Mouse (Mus musculus): Measurements from ENCODE around the gene Bahcc1. TPM values are rescaled to one million over a fixed set of nuclear protein-coding genes. Genes with fewer than 3 reads are reported as not detected.

Gene Bahcc1
- total RNA-seq, 2 experiments from 2014 or later = 14.1 to 16.5 TPM

DNA sequence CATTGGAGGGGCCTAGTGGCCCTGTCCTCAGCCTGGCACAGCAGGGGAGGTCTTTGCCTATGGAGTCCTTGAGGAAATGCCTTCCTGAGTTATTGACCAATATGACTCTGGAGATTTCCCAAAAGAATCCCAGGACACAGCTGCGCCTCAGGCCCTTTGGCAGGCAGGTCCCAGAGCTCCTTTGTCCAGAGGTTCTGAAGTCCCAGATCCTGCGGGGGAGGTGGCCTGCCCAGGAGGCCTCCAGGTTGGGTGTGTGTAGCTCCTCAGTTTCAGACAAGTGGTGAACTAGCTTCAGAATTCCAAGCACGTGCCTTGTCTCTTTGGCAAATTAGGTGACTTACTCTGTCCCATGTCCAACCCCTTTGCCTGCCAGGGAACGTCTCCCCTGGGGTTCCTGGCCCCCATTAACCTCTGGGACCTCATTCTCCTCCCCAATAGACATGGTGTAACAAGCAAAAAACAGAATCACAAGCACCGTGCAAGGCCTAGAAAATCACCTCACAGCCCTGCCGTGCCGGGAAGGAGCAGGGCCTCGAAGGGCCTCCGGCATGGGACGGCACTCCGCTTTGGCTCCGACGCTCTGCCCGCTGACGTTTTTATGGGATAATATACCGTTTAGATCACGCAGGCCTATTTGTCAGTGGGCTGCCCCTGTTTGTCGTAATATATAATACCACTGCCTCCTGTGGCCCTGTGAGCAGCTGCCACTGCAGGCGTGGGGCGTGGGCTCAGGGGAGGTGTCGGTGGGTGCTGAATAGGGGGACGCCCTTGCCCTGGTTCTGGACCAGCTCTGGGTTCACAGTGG lies 10.2 kb downstream of the Bahcc1 start:
- DNase-seq = no peak

DNA sequence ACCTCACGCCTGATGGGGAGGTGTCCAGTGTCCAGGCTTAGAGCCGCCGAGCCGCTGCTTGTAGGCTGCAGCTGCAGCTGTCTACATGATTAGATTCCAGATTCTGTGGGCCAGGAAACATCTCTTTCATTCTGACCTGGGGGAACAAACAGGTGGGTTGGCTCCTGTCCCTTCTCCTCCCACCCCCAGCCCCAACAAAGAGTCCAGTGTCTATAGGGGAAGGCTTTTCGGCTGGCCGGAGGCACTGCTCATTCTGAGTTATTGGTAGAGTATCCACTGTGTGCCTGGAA lies 10.7 kb downstream of the Bahcc1 start:
- no peak for DNase-seq

DNA sequence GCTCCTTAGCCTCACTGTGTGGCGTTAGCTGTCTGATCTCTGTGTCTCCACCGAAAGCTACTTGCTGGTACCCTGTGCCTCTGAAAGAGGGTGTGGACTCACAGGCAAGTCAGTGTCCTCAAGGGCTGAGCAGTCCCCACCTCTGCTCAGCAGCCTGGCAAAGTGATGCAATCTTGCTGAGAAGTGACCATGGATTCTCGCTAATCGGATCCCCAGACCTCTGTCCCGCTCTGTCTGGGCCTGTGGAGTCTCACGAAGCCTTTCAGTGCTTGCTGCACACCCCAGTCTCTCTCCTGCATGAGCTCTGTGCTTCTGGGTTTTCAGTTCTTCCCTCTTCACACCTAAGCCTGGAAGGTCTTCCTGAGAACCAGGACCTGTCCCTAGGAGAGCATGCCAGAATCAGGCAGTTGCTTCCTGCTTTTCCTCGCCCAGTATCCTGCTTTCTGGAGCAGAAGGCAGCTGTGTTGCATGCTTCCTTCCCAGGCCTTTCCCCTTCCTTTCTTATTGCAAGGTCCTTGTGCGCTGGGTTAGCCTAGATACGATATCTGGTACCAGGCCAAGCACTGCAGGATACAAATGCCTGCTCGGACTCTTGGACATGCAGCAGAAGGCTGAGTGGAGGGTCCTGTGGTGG lies 15.5 kb downstream of the Bahcc1 start:
- DNase-seq = no peak

DNA sequence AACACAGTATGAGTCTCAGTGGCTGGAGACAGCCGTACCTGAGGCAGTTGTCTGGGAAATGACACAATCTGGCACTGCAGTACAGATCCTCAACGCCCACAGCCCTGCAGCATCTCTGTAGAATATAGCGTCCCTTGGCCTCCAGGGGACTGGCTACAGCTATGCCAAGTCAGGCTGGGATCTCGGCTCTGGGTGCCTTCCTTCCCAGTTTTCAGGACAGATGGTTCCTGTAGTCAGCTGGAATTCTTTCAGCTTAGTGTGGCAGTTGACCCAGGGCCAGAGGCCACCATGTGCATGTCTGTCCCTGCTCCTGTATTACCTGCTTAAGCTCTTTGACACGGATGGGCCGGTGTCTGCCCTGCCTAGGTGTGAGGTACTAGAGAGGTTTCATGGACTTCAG lies 16.2 kb downstream of the Bahcc1 start:
- DNase-seq = no peak

DNA sequence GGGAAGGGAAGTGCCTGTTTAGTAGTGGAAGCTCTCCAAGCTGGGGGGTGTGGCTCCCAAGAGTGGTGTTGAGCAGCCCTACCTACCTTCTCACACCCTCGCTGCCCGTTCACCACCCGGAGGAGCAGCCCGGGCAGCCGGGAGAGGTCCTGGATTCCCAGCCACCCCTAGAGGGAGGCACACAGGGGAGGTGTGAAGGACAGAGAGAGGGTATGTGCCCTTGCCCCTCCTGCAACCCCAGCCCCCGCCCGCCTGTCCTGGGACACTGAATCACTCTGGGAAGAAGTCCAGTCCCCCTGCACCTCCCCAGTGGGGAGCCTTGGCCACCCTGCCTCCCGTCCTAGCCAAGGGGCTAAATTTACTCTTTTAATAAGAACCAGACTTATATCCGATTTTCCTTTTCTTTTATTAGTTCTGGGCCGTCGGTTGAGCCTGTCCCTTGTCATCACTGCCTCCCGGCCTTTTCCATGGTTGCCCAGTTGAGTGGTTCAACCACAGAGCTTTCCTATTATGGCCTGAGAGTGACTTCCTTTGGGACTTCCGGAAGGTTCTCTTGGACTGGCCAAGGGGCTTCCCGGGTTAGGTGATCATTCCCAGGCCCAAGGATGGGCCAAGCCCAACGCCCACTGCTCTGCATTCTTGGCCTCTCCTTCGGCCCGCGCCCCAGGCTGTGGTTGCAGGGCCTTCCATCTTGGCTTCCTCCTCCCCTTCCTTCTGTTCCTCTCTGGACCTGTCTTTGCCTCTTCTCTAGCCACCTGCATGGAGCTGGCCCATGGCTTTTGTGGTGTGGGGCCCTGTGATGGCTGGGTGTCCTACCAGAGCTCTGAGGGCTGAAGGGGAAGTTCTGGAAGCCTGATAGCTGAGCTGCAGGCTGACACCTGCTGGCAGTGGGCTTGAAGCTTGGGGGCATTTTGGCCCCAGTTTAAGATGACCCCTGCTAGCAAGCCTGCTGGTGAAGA lies 18.5 kb downstream of the Bahcc1 start:
- peak; percentile 52 for DNase-seq

DNA sequence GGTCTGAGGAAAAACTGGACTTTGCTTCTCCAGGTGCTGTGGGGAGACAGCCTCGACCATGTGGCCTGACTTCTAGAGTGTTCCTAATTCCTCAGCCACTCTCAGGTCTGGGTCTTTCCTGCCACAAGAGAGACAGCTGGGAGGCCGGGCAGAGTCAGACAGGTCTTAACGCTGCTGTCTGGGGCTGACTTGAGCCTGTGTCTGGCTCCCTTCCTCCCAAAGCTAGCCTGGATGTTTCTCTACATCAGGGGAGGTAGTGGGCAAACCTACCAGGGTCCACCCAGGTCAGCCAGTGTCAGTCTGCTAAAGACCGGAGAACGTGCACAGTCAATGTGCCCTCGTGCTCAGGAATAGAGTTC lies 19.2 kb downstream of the Bahcc1 start:
- no peak for DNase-seq

DNA sequence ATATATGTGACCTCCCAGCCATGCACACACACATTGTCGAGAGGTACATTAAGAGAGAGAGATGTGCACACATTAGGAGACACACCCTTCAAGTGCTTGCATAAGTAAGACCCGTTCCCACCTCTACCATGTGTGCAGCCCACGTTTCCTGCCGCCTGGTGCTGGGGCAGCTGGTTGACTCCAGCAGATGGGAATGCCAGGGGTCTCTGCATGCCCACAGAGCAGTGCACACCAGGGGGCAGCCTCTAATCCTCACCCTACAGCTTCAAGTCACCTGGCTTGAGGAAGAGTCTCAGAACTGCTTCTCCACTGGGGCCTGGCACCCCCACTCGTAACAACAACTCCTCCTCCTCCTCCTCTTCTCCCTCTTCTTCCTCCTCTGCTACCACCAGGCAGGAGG lies 19.7 kb downstream of the Bahcc1 start:
- DNase-seq = no peak

DNA sequence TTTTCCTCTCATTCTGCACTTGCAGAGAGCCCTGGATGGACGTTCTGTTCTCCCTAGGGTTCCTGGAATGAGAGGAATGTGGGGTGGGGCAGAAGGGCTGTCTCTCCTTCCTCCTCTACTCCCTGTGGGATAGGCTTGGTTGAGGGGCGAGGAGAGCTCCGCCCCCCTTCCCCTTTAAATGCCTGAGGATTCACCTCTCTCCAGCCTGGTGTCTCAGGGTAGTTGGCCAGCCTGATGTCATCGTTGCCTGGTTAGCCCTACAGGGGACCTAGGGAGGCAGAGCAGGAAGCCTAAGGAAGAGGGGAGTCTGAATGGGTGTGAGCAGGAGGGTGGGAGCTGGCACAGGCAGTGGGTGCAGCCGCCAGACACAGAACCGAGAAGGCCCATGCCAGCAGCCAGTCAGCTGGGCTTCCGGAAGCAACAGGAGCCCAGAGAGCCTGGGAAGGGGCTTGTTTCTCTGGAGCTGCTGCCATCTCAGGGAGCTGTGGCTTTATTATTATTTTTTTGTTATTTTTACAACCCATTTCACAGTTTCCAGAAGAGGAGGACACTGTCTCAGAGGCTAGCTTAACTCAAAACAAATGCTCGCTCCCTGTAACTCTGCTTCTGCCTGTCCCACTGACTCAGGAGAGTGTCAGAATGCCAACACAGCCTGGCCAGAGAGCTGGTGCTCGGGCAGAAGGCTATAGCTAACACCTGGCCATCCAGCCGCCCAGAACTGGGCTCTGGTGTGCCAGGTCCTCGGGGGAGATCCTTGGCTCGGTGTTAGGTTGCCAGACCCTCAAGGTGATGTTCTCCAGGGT lies 20.3 kb downstream of the Bahcc1 start:
- DNase-seq = no peak

DNA sequence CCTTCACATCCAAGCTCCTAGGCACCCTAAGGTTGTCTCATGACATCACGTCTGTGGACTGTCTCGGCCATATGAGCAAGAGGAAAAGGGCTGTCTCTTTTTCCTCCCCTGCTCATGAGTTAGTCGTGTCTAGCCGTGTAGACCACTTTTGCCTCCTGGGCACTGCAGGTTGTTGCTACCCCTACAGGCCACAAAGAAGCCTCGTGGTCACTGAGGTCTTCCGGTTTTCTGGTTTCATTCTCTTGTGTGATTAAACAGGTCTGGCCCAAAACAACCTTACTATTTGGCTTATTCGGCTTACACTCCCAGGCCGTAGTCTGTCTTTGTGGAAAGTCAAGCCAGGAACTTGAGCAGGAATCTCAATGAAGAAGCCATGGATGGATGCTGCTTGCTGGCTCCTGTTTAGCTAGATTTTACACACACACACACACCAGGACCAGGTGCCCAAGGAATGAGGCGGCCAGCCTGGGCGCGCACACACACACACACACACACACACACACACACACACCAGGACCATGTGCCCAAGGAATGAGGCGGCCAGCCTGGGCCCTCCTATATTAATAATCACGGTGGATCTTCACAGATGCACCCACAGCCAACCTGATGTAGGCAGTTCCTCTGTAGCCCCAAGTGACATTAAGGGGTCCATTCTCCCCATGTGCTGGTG lies 21.0 kb downstream of the Bahcc1 start:
- DNase-seq = no peak

DNA sequence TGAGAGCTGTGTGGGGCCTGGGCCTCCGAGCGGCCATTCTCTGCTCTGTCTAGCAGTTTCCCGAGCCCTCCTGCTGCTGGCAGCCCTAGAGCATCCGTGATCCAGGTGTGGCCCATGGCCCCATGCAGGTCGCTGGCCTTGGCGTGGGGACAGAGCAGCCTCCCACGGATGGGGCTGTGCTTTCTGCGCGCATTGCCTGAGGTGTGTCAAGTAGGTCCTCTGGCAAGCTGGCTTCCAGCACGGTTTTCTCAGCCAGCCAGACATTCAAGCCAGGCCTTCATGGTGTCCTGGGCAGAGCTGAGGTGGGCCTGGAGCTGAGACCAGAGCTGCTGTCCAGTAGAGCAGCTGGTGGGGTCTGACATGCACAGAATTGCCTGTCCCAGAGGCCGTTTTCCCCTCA lies 21.7 kb downstream of the Bahcc1 start:
- no peak for DNase-seq

DNA sequence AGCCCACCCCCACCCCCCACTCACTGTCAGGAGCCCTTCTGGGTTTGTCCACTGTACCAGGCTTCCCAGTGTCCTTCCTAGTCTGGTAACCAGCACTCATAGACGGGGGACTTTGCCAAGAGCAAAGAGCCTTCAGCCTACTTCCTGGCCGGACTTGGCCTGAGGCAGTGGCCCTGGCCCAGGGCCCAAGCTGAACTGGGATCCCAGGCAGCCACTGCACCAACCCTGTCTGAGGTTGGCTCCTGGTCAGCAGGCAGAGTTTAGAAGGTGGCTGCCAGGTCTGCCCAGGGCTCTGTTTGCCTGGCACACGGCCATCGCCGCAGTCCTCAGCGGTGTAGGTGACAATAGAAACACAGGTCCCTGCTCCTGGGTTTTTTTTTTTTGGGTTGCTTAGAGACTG lies 22.3 kb downstream of the Bahcc1 start:
- peak; percentile 94 for DNase-seq

DNA sequence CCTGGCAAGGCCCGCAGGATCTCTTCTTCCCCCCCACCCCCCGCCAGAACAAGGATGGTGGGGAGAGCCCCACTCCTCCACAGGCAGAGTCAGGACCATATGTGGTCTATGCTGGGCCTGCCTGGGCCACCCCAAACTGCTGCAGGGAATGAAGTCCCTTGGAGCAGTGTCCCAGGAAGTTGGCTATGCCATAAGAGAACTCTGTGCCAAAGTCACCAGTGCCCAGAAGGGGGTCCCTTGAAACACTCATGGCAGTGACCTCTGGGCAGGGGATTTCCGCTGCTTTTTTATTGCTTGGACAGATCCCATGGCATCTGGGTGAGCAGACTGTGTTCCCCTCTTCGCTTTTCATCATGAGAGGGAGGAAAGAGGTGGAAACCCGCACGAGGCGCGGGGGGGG lies 22.8 kb downstream of the Bahcc1 start:
- no peak for DNase-seq

DNA sequence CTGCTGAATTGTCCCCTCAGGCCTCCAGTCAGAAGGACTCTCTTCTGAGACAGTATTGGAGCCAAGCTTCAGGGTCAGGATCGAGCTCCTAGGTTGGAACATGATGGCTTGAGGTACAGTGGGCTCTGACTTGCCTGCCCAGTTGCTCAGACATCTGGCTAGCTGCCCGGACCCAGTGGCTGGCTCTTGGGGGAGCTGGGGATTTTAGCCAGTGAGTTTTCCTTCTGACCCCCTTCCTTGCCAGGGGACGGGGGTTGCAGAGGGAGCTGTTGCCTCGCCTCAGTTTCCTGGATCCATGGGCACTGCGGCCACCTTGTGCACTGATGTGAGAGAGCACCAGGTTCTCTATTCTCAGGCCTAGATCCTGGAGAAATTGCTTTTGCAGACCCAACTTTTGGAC lies 23.4 kb downstream of the Bahcc1 start:
- no peak for DNase-seq

DNA sequence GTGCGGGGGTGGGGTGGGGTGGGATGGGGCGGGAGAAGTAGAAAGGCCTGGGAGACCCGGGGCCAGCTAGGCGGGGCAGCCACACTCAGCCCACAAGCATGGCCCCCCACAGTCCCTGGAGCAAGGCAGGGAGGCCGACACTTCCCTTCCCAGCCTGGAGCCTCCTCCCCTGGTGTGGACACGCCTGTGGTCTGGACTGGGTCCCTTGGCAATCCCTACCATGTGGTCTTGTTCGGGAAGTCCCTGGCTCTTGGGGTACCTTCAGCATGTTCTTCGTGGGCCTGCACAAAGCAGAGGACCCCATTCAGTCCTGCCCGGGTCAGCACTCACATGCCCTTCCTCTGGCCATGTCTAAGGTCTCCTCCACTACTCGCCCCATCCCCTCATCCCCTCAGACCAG lies 23.8 kb downstream of the Bahcc1 start:
- DNase-seq = no peak

DNA sequence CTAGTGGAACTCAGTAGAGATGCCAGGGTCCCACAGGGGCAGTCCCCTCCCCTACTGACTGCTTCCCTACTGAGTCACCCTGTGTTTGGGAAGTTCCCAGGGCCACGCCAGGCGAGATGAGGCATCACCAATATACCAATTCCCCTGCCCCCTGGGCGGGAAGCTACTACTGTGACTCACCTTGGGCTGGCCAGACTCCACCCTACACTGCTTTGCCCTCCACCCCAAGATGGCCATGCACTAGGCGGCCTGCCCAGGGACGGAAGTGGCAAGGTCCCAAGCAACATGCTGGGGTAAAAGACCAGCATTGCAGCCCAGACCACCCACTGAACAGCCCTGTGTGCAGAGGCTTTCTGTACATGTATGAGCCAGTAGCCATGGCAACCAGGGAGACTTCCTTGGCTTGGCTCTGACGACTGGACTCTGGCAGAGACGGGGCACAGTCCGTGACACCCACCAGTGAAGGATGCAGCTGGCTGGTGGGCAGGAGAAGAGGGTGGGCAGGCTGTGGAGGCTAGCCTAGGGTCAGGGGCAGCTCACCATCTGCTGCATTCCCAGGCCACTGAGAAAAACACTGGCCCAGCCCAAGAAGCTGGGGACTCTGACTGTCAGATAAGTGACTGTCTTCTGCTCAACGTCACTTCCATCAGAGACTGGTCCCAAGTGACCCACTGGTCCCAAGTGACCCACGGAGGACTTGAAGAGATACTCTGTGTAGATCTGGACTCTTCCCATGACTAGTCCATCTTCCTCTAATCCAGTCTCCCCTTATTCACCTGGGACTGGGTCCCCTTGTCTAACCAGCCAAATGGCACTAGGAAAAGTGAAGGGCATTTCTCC lies 24.5 kb downstream of the Bahcc1 start:
- no peak for DNase-seq

DNA sequence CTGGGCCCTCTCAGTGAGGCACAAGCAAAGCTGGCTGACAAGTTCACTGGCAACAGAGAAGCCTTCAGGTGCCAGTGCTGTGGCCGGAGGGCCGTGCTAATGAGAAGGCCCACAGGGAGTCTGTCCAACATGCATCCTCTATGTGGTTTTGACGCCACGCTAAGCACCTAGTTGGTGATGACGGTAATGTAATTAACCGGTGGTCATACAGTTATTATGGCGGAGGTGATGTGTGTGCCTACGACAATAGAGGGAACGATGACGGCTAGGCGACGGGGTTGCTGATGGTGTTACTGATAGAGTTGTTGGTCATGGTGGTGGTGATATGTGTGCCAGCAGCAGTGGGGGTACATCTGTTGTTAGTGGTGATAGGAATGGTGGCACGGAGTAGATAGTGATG lies 25.2 kb downstream of the Bahcc1 start:
- DNase-seq = no peak

DNA sequence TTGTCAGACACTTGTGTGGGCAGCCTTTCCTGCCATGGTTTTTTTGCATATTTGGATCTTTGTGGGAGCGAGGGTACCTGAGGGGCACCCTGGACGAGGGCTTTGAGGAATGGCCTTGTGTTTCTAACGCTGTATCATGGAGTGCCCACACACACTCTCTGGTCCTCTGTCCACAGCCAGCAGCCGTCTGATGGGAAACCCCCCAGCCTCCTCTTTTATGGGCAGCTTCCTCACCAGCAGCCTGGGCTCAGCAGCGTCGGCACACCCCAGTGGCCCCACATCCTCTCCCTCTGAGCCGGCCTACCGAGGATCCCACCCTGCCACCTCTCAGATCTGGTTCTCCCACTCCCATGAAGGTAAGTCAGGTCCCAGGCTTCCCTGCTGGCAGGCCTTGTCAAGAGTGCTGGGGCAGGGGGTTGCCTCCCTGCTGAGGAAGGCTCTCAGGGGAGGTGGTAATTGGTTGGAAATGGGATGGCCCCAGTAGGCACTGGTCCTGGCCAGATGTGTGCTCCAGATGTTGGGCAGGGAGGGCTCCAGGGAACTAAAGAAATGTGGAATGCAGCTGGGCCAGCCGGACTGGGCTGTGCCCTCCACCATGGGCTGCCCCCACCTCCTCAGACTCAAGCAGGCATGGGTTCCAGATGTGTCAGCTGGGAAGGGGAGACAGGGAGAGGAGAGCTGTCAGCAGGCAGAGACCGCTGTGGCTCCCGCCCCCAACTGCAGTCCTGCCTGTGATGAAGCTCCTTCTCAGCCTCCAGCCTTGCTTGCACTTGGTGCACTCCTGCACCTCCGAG lies 26.3 kb downstream of the Bahcc1 start:
- DNase-seq = no peak

DNA sequence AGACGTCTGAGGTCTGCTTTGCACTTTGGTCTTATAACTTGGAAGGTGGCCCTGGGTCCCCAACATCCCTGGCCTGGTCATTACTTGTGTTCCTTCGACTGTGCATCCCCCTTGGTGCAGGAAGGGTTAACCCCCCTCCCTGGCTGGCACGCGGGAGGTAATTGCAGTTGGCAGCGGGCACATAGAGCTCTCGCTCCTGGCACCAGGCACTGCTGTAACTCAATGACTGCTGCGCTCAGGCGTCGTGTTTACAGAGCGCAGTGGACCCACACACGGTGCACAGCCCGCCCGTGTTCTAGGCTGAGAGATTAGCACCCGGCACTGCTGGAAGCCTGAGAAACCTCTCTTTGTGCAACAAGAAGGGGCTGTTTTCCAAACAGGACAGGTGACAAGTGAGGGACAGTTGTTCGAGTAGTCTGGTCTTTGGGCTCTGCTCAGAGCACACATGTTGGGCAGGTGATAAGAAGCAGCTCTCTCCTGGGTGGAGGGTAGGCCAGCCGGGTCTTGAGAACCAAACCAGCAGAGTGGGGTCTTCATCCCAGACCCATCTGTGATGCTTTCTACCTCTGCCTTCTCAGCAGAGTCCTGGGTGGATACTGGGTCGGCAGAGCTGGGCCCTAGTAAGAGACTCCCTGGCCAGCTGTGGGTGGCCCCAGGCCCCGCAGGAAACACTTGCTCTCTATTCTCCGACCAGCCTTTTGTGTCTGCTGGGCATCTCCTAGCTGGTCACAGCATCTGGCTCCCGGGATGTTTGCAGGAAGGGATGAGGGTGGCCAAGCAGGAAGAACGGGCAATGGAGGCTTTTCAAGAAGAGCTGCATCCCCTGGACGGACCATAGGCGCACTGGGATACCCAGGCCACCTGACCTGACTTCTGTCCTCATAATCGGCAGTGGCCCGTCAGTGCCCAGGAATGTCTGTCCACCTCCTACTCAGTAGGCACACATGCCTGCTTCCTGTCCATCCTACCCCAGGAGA lies 27.3 kb downstream of the Bahcc1 start:
- DNase-seq = peak; percentile 69

DNA sequence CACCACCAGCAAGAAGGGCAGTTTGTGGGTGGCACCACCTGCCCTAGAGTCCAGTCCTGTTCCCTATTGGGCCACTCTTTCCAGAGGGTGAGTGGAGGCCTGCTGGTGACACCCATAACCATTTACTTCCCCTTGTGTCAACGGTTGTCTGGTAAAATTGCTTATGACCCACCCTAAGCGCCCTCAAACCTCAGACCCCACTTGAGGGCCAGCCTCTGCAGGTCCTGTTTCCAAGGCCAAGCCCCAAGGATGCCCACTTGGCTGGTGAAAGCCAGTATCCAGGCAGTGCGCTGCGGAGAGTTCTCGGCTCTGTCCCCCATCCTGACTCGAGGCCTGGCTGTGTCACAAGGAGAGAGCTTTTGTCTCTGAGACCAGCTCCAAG lies 28.0 kb downstream of the Bahcc1 start:
- DNase-seq = no peak

Data from heart, postnatal 4 days (tissue).